ENCODE assay signal across 9 mouse cellular contexts in genomic region chr13:73626410-73626744, GRCm38 (mm10). TPM values are rescaled to one million over a fixed set of nuclear protein-coding genes. Genes with fewer than 3 reads are reported as not detected.
DNase-seq lines count a peak whose midpoint lies in the region; ATAC-seq lines count a peak whose summit lies in the region.
"Had no signal": no experiment of that assay in that cellular context is flagged by ENCODE, and none has a peak within 500 bp of the region (broad histone marks: within the 10 kb centered on the region; RNA-seq: fewer than 3 reads in every experiment).

No protein-coding gene starts in this region.

- H3K4me3 ChIP-seq in kidney, embryonic 14.5 days (ENCODE audit: low read length) = peak overlapping the region; percentile 69
- H3K4me3 ChIP-seq in brown adipose tissue, adult 24 weeks (ENCODE audit: insufficient read depth, low read depth, low read length) = peak overlapping the region; percentile 60; the same call in 1 of the 2 replicates
- peak overlapping the region; percentile 57 for H3K4me3 ChIP-seq in hindbrain, embryonic 16.5 days (ENCODE audit: low read length)
- peak overlapping the region; percentile 49 for H3K4me3 ChIP-seq in midbrain, embryonic 15.5 days

- 0 out of 2 replicates have a peak, but pooled peaks cover 10% of the 10 kb centered on the region for H3K4me1 ChIP-seq in kidney, embryonic 14.5 days (ENCODE audit: control insufficient read depth, insufficient read depth, low read length)
- H3K4me1 ChIP-seq in brown adipose tissue, adult 24 weeks (ENCODE audit: control insufficient read depth, insufficient read depth, insufficient read length, low read length) = peaks cover 5% of the 10 kb centered on the region
- H3K4me1 ChIP-seq in hindbrain, embryonic 16.5 days (ENCODE audit: control insufficient read depth, insufficient read depth, low read depth, low read length) = peaks cover 26% of the 10 kb centered on the region
- H3K4me1 ChIP-seq in midbrain, embryonic 15.5 days = peaks cover 21% of the 10 kb centered on the region

- no peak overlapping the region for H3K27ac ChIP-seq in kidney, embryonic 14.5 days (ENCODE audit: low read depth, low read length)
- H3K27ac ChIP-seq in brown adipose tissue, adult 24 weeks (replicated peaks; ENCODE audit: low read depth, low read length) = no peak overlapping the region
- H3K27ac ChIP-seq in hindbrain, embryonic 16.5 days (ENCODE audit: low read depth, low read length) = 0 out of 2 replicates have a peak overlapping the region, but pooled peaks have one; percentile 3
- peak overlapping the region; percentile 9; the same call in 1 of the 2 replicates for H3K27ac ChIP-seq in midbrain, embryonic 15.5 days

- ATAC-seq in kidney, embryonic 14.5 days (ENCODE audit: low FRiP score, low TSS enrichment) = no peak; the same call in 1 of the 2 replicates
- ATAC-seq in hindbrain, embryonic 16.5 days = no peak
- ATAC-seq in midbrain, embryonic 15.5 days (replicated peaks) = peak; percentile 59; the same call in 1 of the 2 replicates
- ATAC-seq: Patski had no signal

- no peaks in the 10 kb centered on the region for H3K27me3 ChIP-seq in kidney, embryonic 14.5 days (ENCODE audit: control insufficient read depth, insufficient read depth, low read length)
- no peaks in the 10 kb centered on the region for H3K27me3 ChIP-seq in hindbrain, embryonic 16.5 days (replicated peaks; ENCODE audit: control insufficient read depth, insufficient read depth, low read length)
- no peaks in the 10 kb centered on the region for H3K27me3 ChIP-seq in midbrain, embryonic 15.5 days (replicated peaks)
- H3K27me3 ChIP-seq: Patski had no signal

- WGBS in kidney, embryonic 14.5 days = 40% methylated on average over 6 of the region's 6 CpGs
- WGBS in hindbrain, embryonic 16.5 days = 45% methylated on average over 6 of the region's 6 CpGs
- 40% methylated on average over 6 of the region's 6 CpGs for WGBS in midbrain, embryonic 15.5 days

- H3K9me3 ChIP-seq in kidney, embryonic 14.5 days (ENCODE audit: control insufficient read depth, low read length) = no peaks in the 10 kb centered on the region
- H3K9me3 ChIP-seq in hindbrain, embryonic 16.5 days (ENCODE audit: control insufficient read depth, low read length) = no peaks in the 10 kb centered on the region
- no peaks in the 10 kb centered on the region for H3K9me3 ChIP-seq in midbrain, embryonic 15.5 days

- peak overlapping the region; percentile 73 for H3K9ac ChIP-seq in kidney, embryonic 14.5 days (ENCODE audit: low read depth, low read length)
- H3K9ac ChIP-seq in hindbrain, embryonic 16.5 days (ENCODE audit: low read depth, low read length) = peak overlapping the region; percentile 78
- peak overlapping the region; percentile 51 for H3K9ac ChIP-seq in midbrain, embryonic 15.5 days

- DNase-seq in kidney, postnatal 10 days = no peak
- DNase-seq in adrenal gland, postnatal 4 days (ENCODE audit: low spot score in 2 of 2) = no peak
- no peak for DNase-seq in Muller cell, postnatal 12 days (ENCODE audit: inconsistent ontology term)
- DNase-seq in right cerebral cortex, adult 2 months (ENCODE audit: low spot score in 2 of 2) = no peak

- H3K4me2 ChIP-seq in kidney, embryonic 14.5 days (replicated peaks; ENCODE audit: low read depth, low read length) = peak overlapping the region; percentile 85
- peak overlapping the region; percentile 98 for H3K4me2 ChIP-seq in hindbrain, embryonic 16.5 days (ENCODE audit: low read length)
- peak overlapping the region; percentile 76 for H3K4me2 ChIP-seq in midbrain, embryonic 15.5 days

- peaks cover 3% of the 10 kb centered on the region; the same call in 1 of the 2 replicates for H3K36me3 ChIP-seq in kidney, embryonic 14.5 days (ENCODE audit: control insufficient read depth, insufficient read depth, low read length)
- H3K36me3 ChIP-seq in hindbrain, embryonic 16.5 days (ENCODE audit: control insufficient read depth, insufficient read depth, low read length) = no peaks in the 10 kb centered on the region
- H3K36me3 ChIP-seq in midbrain, embryonic 15.5 days (replicated peaks) = 0 out of 2 replicates have a peak, but pooled peaks cover 9% of the 10 kb centered on the region

RNA-seq across cellular contexts. Expression of gene Tert, which starts 0.3 kb away (rescaled TPM):
- polyA plus RNA-seq in kidney, embryonic 14.5 days (2014; fragmentation: Nextera tagmentation; extraction: Ambion mirVana) = 5.2 and 7.9 TPM in 2 replicates
- not detected in 2 replicates for polyA plus RNA-seq in brown adipose tissue, adult 24 weeks (2012; ENCODE audit: insufficient read depth, insufficient read length, missing spikeins)
- 5.6 and 6.1 TPM in 2 replicates for polyA plus RNA-seq in hindbrain, embryonic 16.5 days (2015; fragmentation: Nextera tagmentation; extraction: Ambion mirVana)
- polyA plus RNA-seq in midbrain, embryonic 15.5 days (2015; fragmentation: Nextera tagmentation; extraction: Ambion mirVana) = 7.9 and 8.3 TPM in 2 replicates
- total RNA-seq in adrenal gland, postnatal 4 days (2021) = 1 to 10 TPM; 9.3 to 9.7 TPM

RNA-seq across cellular contexts. Expression of gene Clptm1l, which starts 22.6 kb away (rescaled TPM):
- polyA plus RNA-seq in kidney, embryonic 14.5 days (2014; fragmentation: Nextera tagmentation; extraction: Ambion mirVana) = 91.1 and 135 TPM in 2 replicates
- 79.5 and 95.2 TPM in 2 replicates for polyA plus RNA-seq in brown adipose tissue, adult 24 weeks (2012; ENCODE audit: insufficient read depth, insufficient read length, missing spikeins)
- 133 and 138 TPM in 2 replicates for polyA plus RNA-seq in hindbrain, embryonic 16.5 days (2015; fragmentation: Nextera tagmentation; extraction: Ambion mirVana)
- 143 and 156 TPM in 2 replicates for polyA plus RNA-seq in midbrain, embryonic 15.5 days (2015; fragmentation: Nextera tagmentation; extraction: Ambion mirVana)
- total RNA-seq in adrenal gland, postnatal 4 days (2021) = 100 to 1,000 TPM; 123 to 130 TPM

RNA-seq across cellular contexts. Expression of gene Slc6a18, which starts 51.4 kb away (rescaled TPM):
- polyA plus RNA-seq in kidney, embryonic 14.5 days (2014; fragmentation: Nextera tagmentation; extraction: Ambion mirVana) = 2.5 and 5.2 TPM in 2 replicates
- not detected in 2 replicates for polyA plus RNA-seq in brown adipose tissue, adult 24 weeks (2012; ENCODE audit: insufficient read depth, insufficient read length, missing spikeins)
- not detected in 2 replicates for polyA plus RNA-seq in hindbrain, embryonic 16.5 days (2015; fragmentation: Nextera tagmentation; extraction: Ambion mirVana)
- polyA plus RNA-seq in midbrain, embryonic 15.5 days (2015; fragmentation: Nextera tagmentation; extraction: Ambion mirVana) = not detected in 2 replicates
- total RNA-seq in adrenal gland, postnatal 4 days (2021) = 10 to 100 TPM in 1 of 2 experiments, under 1 TPM in 1; 0.45 to 11.0 TPM

Comparison
In these comparisons a context has a peak if more than half of its experiments do, and no peak if none do; other contexts are left out.
1. H3K27ac ChIP-seq: peak in hindbrain, embryonic 16.5 days (single experiment) and midbrain, embryonic 15.5 days (single experiment); none in kidney, embryonic 14.5 days (single experiment) and brown adipose tissue, adult 24 weeks (single experiment).
2. Peak in every context shown above with its lines, with median percentiles within 50 percentile points of each other: H3K4me2 ChIP-seq, H3K4me3 ChIP-seq and H3K9ac ChIP-seq.